Mouse (Mus musculus) cerebellum, adult 11-12 months (tissue): ENCODE results near the gene Dnmt3a.

Experiments used
- DNase-seq: peaks from one replicate; pipeline ENCODE4 v3.0.0; 2022

Gene Dnmt3a

GRCm38 (mm10) chr12:3825714-3826080 is 19.9 kb downstream of the Dnmt3a start:
- DNase-seq, result no peak

GRCm38 (mm10) chr12:3827771-3828170 is 22.0 kb downstream of the Dnmt3a start:
- no peak for DNase-seq

- DNase-seq, result no peak
Measured at GRCm38 (mm10) chr12:3833059-3833760, 27.4 kb downstream of the Dnmt3a start.

- DNase-seq, result no peak
Measured at GRCm38 (mm10) chr12:3833851-3834273, 28.1 kb downstream of the Dnmt3a start.

- no peak for DNase-seq
Measured at GRCm38 (mm10) chr12:3834373-3835314, 28.8 kb downstream of the Dnmt3a start.

- no peak for DNase-seq
Measured at GRCm38 (mm10) chr12:3835576-3835975, 29.8 kb downstream of the Dnmt3a start.

- peak; percentile 83 for DNase-seq
Measured at GRCm38 (mm10) chr12:3837081-3837832, 31.4 kb downstream of the Dnmt3a start.

- peak; percentile 67 for DNase-seq
Measured at GRCm38 (mm10) chr12:3838009-3838408, 32.2 kb downstream of the Dnmt3a start.

- no peak for DNase-seq
Measured at GRCm38 (mm10) chr12:3839662-3840061, 33.9 kb downstream of the Dnmt3a start.

- peak; percentile 93 for DNase-seq
Measured at GRCm38 (mm10) chr12:3841121-3841520, 35.3 kb downstream of the Dnmt3a start.

GRCm38 (mm10) chr12:3842843-3843242 is 37.0 kb downstream of the Dnmt3a start:
- DNase-seq, result no peak

GRCm38 (mm10) chr12:3843371-3843861 is 37.6 kb downstream of the Dnmt3a start:
- DNase-seq, result no peak

- no peak for DNase-seq
Measured at GRCm38 (mm10) chr12:3843918-3844317, 38.1 kb downstream of the Dnmt3a start.

- no peak for DNase-seq
Measured at GRCm38 (mm10) chr12:3844335-3844734, 38.5 kb downstream of the Dnmt3a start.

GRCm38 (mm10) chr12:3849481-3849880 is 43.7 kb downstream of the Dnmt3a start:
- DNase-seq, result no peak

GRCm38 (mm10) chr12:3850165-3850564 is 44.4 kb downstream of the Dnmt3a start:
- no peak for DNase-seq

GRCm38 (mm10) chr12:3850731-3851130 is 44.9 kb downstream of the Dnmt3a start:
- DNase-seq, result no peak

GRCm38 (mm10) chr12:3851179-3851578 is 45.4 kb downstream of the Dnmt3a start:
- DNase-seq, result peak; percentile 48

GRCm38 (mm10) chr12:3852521-3852920 is 46.7 kb downstream of the Dnmt3a start:
- peak; percentile 50 for DNase-seq

- DNase-seq, result no peak
Measured at GRCm38 (mm10) chr12:3854419-3854818, 48.6 kb downstream of the Dnmt3a start.

- peak; percentile 78 for DNase-seq
Measured at GRCm38 (mm10) chr12:3855762-3856501, 50.1 kb downstream of the Dnmt3a start.

GRCm38 (mm10) chr12:3856748-3857147 is 50.9 kb downstream of the Dnmt3a start:
- no peak for DNase-seq
